ENCODE assay signal across 11 mouse cellular contexts in genomic region chr19:6925611-6926329, GRCm38 (mm10). TPM values are rescaled to one million over a fixed set of nuclear protein-coding genes. Genes with fewer than 3 reads are reported as not detected.
DNase-seq lines count a peak whose midpoint lies in the region; ATAC-seq and TF ChIP-seq lines count a peak whose summit lies in the region.
"Had no signal": no experiment of that assay in that cellular context is flagged by ENCODE, and none has a peak within 500 bp of the region (broad histone marks: within the 10 kb centered on the region; RNA-seq: fewer than 3 reads in every experiment).

No protein-coding gene starts in this region.

- peaks cover 30% of the 10 kb centered on the region for H3K27me3 ChIP-seq in kidney, postnatal 0 days (ENCODE audit: insufficient read depth, low read length)
- H3K27me3 ChIP-seq in embryonic facial prominence, embryonic 11.5 days (ENCODE audit: control insufficient read depth, insufficient read depth, low read length), result peaks cover 60% of the 10 kb centered on the region
- H3K27me3 ChIP-seq in hindbrain, embryonic 13.5 days, result peaks cover 80% of the 10 kb centered on the region
- peaks cover 66% of the 10 kb centered on the region for H3K27me3 ChIP-seq in neural tube, embryonic 11.5 days (ENCODE audit: control insufficient read depth, insufficient read depth, low read length)
- H3K27me3 ChIP-seq: Patski had no signal

- H3K27ac ChIP-seq in kidney, postnatal 0 days, result no peak overlapping the region
- no peak overlapping the region for H3K27ac ChIP-seq in embryonic facial prominence, embryonic 11.5 days (replicated peaks; ENCODE audit: low read depth, low read length)
- H3K27ac ChIP-seq in hindbrain, embryonic 13.5 days, result no peak overlapping the region
- H3K27ac ChIP-seq in neural tube, embryonic 11.5 days (ENCODE audit: low read depth, low read length), result no peak overlapping the region

- H3K4me2 ChIP-seq in kidney, postnatal 0 days (ENCODE audit: low read length), result peak overlapping the region; percentile 44
- H3K4me2 ChIP-seq in embryonic facial prominence, embryonic 11.5 days (ENCODE audit: low read depth, low read length), result no peak overlapping the region
- H3K4me2 ChIP-seq in hindbrain, embryonic 13.5 days, result peak overlapping the region; percentile 27; the same call in 1 of the 2 replicates
- H3K4me2 ChIP-seq in neural tube, embryonic 11.5 days (ENCODE audit: low read depth), result no peak overlapping the region

- no peak for DNase-seq in kidney, postnatal 0 days (ENCODE audit: low spot score)
- DNase-seq in kidney, adult 11 months, result no peak
- DNase-seq in embryonic facial prominence, embryonic 11.5 days (ENCODE audit: low spot score), result no peak
- DNase-seq in neural tube, embryonic 11.5 days (ENCODE audit: low spot score), result no peak
- DNase-seq in layer of hippocampus, postnatal 25 days (ENCODE audit: extremely low spot score in 1 of 2, low spot score in 1 of 2), result no peak
- DNase-seq: thymus, adult 2 months had no signal

- H3K36me3 ChIP-seq in kidney, postnatal 0 days (ENCODE audit: insufficient read depth, low read length), result no peaks in the 10 kb centered on the region
- no peaks in the 10 kb centered on the region for H3K36me3 ChIP-seq in embryonic facial prominence, embryonic 11.5 days (replicated peaks; ENCODE audit: control insufficient read depth, insufficient read depth, low read depth, low read length)
- H3K36me3 ChIP-seq in hindbrain, embryonic 13.5 days, result no peaks in the 10 kb centered on the region
- H3K36me3 ChIP-seq in neural tube, embryonic 11.5 days (ENCODE audit: control insufficient read depth, insufficient read depth, low read length), result no peaks in the 10 kb centered on the region

- peak overlapping the region; percentile 1; the same call in 1 of the 2 replicates for H3K4me3 ChIP-seq in kidney, postnatal 0 days (replicated peaks; ENCODE audit: low read depth, low read length)
- peak overlapping the region; percentile 12; the same call in 1 of the 2 replicates for H3K4me3 ChIP-seq in embryonic facial prominence, embryonic 11.5 days (ENCODE audit: low read depth, low read length)
- H3K4me3 ChIP-seq in hindbrain, embryonic 13.5 days, result peak overlapping the region; percentile 14; the same call in 1 of the 2 replicates
- peak overlapping the region; percentile 13; the same call in 1 of the 2 replicates for H3K4me3 ChIP-seq in neural tube, embryonic 11.5 days (ENCODE audit: low read depth, low read length)
- H3K4me3 ChIP-seq: erythroblast, embryonic 14.5 days had no signal

- H3K9me3 ChIP-seq in kidney, postnatal 0 days (replicated peaks; ENCODE audit: low read length), result no peaks in the 10 kb centered on the region
- H3K9me3 ChIP-seq in embryonic facial prominence, embryonic 11.5 days (replicated peaks; ENCODE audit: control insufficient read depth, low read length), result peaks cover 3% of the 10 kb centered on the region; the same call in 1 of the 2 replicates
- no peaks in the 10 kb centered on the region for H3K9me3 ChIP-seq in hindbrain, embryonic 13.5 days
- no peaks in the 10 kb centered on the region for H3K9me3 ChIP-seq in neural tube, embryonic 11.5 days (ENCODE audit: control insufficient read depth, low read length)

- TF ChIP-seq CTCF in kidney, postnatal 0 days (IDR thresholded peaks at IDR 0.05; ENCODE audit: low read depth), result no peak

- peaks cover 6% of the 10 kb centered on the region for H3K4me1 ChIP-seq in kidney, postnatal 0 days (replicated peaks; ENCODE audit: insufficient read depth, low read length)
- H3K4me1 ChIP-seq in embryonic facial prominence, embryonic 11.5 days (ENCODE audit: control insufficient read depth, insufficient read depth, low read length), result 0 out of 2 replicates have a peak, but pooled peaks cover 5% of the 10 kb centered on the region
- H3K4me1 ChIP-seq in hindbrain, embryonic 13.5 days (replicated peaks), result peaks cover 42% of the 10 kb centered on the region
- peaks cover 7% of the 10 kb centered on the region for H3K4me1 ChIP-seq in neural tube, embryonic 11.5 days (ENCODE audit: control insufficient read depth, insufficient read depth, low read length)

- no peak for ATAC-seq in kidney, postnatal 0 days (replicated peaks; ENCODE audit: low FRiP score, low read depth)
- no peak for ATAC-seq in embryonic facial prominence, embryonic 11.5 days (replicated peaks; ENCODE audit: insufficient number of reproducible peaks, low FRiP score, low TSS enrichment, low read depth)
- ATAC-seq in hindbrain, embryonic 13.5 days (ENCODE audit: low FRiP score), result no peak
- no peak for ATAC-seq in neural tube, embryonic 11.5 days (ENCODE audit: insufficient read depth, low FRiP score, low TSS enrichment)
- ATAC-seq in monocyte, adult 5-6 weeks (replicated peaks; ENCODE audit: insufficient number of reproducible peaks, low FRiP score, low TSS enrichment, poor library complexity, severe bottlenecking), result no peak
- ATAC-seq: inflammation-experienced regulatory T-cells, adult 6 months; Patski had no signal

- whole genome bisulfite sequencing in kidney, postnatal 0 days, result 18% methylated on average over 37 of the region's 40 CpGs
- 5% methylated on average over 40 of the region's 40 CpGs for WGBS in embryonic facial prominence, embryonic 11.5 days
- 4% methylated on average over 38 of the region's 40 CpGs for WGBS in hindbrain, embryonic 13.5 days
- 4% methylated on average over 40 of the region's 40 CpGs for WGBS in neural tube, embryonic 11.5 days

- H3K9ac ChIP-seq in kidney, postnatal 0 days (ENCODE audit: low read depth, low read length), result no peak overlapping the region
- H3K9ac ChIP-seq in embryonic facial prominence, embryonic 11.5 days (replicated peaks; ENCODE audit: low read length), result no peak overlapping the region
- H3K9ac ChIP-seq in hindbrain, embryonic 13.5 days, result no peak overlapping the region
- H3K9ac ChIP-seq in neural tube, embryonic 11.5 days (ENCODE audit: low read length), result no peak overlapping the region

RNA-seq across cellular contexts. Expression of gene Catsperz, which starts 0.6 kb away (rescaled TPM):
- 3.9 and 4.0 TPM in 2 replicates for polyA plus RNA-seq in kidney, postnatal 0 days (2015; fragmentation: Nextera tagmentation; extraction: Ambion mirVana)
- polyA plus RNA-seq in embryonic facial prominence, embryonic 11.5 days (2014; fragmentation: Nextera tagmentation; extraction: Ambion mirVana), result 1.0 and 1.9 TPM in 2 replicates
- polyA plus RNA-seq in hindbrain, embryonic 13.5 days (2015; fragmentation: Nextera tagmentation; extraction: Ambion mirVana), result 0.86 and 1.00 TPM in 2 replicates
- polyA plus RNA-seq in neural tube, embryonic 11.5 days (2014; fragmentation: Nextera tagmentation; extraction: Ambion mirVana), result 0.77 TPM in 1 of 2 replicates, not detected in the other
- total RNA-seq in monocyte, adult 5-6 weeks (2017), result not detected in 3 replicates
- total RNA-seq in layer of hippocampus, postnatal 25 days (2021), result 10 to 100 TPM; 11.0 to 12.1 TPM
- polyA plus RNA-seq: erythroblast, embryonic 14.5 days had no signal

RNA-seq across cellular contexts. Expression of gene Esrra, which starts 4.2 kb away (rescaled TPM):
- polyA plus RNA-seq in kidney, postnatal 0 days (2015; fragmentation: Nextera tagmentation; extraction: Ambion mirVana), result 22.7 and 23.0 TPM in 2 replicates
- 2.7 and 3.3 TPM in 2 replicates for polyA plus RNA-seq in embryonic facial prominence, embryonic 11.5 days (2014; fragmentation: Nextera tagmentation; extraction: Ambion mirVana)
- 15.8 and 16.6 TPM in 2 replicates for polyA plus RNA-seq in hindbrain, embryonic 13.5 days (2015; fragmentation: Nextera tagmentation; extraction: Ambion mirVana)
- polyA plus RNA-seq in neural tube, embryonic 11.5 days (2014; fragmentation: Nextera tagmentation; extraction: Ambion mirVana), result 4.1 and 4.3 TPM in 2 replicates
- total RNA-seq in monocyte, adult 5-6 weeks (2017), result 39.1 to 50.2 TPM (median 46.8 TPM) in 3 replicates
- total RNA-seq in layer of hippocampus, postnatal 25 days (2021), result 10 to 100 TPM; 56.2 to 57.7 TPM

RNA-seq across cellular contexts. Expression of gene Kcnk4, which starts 8.5 kb away (rescaled TPM):
- 0.46 and 0.69 TPM in 2 replicates for polyA plus RNA-seq in kidney, postnatal 0 days (2015; fragmentation: Nextera tagmentation; extraction: Ambion mirVana)
- 0.26 and 0.32 TPM in 2 replicates for polyA plus RNA-seq in embryonic facial prominence, embryonic 11.5 days (2014; fragmentation: Nextera tagmentation; extraction: Ambion mirVana)
- 1.7 and 2.2 TPM in 2 replicates for polyA plus RNA-seq in hindbrain, embryonic 13.5 days (2015; fragmentation: Nextera tagmentation; extraction: Ambion mirVana)
- 0.13 and 0.28 TPM in 2 replicates for polyA plus RNA-seq in neural tube, embryonic 11.5 days (2014; fragmentation: Nextera tagmentation; extraction: Ambion mirVana)
- total RNA-seq in monocyte, adult 5-6 weeks (2017), result not detected in 3 replicates
- total RNA-seq in layer of hippocampus, postnatal 25 days (2021), result 10 to 100 TPM; 18.4 to 20.2 TPM
- polyA plus RNA-seq: erythroblast, embryonic 14.5 days; inflammation-experienced regulatory T-cells, adult 6 months had no signal

RNA-seq across cellular contexts. Expression of gene Prdx5, which starts 15.9 kb away (rescaled TPM):
- 822 and 884 TPM in 2 replicates for polyA plus RNA-seq in kidney, postnatal 0 days (2015; fragmentation: Nextera tagmentation; extraction: Ambion mirVana)
- polyA plus RNA-seq in embryonic facial prominence, embryonic 11.5 days (2014; fragmentation: Nextera tagmentation; extraction: Ambion mirVana), result 110 and 128 TPM in 2 replicates
- polyA plus RNA-seq in hindbrain, embryonic 13.5 days (2015; fragmentation: Nextera tagmentation; extraction: Ambion mirVana), result 274 and 284 TPM in 2 replicates
- 110 and 120 TPM in 2 replicates for polyA plus RNA-seq in neural tube, embryonic 11.5 days (2014; fragmentation: Nextera tagmentation; extraction: Ambion mirVana)
- 520 to 936 TPM (median 803 TPM) in 3 replicates for total RNA-seq in monocyte, adult 5-6 weeks (2017)
- 100 to 1,000 TPM; 384 to 436 TPM for total RNA-seq in layer of hippocampus, postnatal 25 days (2021)

RNA-seq across cellular contexts. Expression of gene Bad, which starts 15.9 kb away (rescaled TPM):
- 75.8 and 76.5 TPM in 2 replicates for polyA plus RNA-seq in kidney, postnatal 0 days (2015; fragmentation: Nextera tagmentation; extraction: Ambion mirVana)
- 57.4 and 60.7 TPM in 2 replicates for polyA plus RNA-seq in embryonic facial prominence, embryonic 11.5 days (2014; fragmentation: Nextera tagmentation; extraction: Ambion mirVana)
- 83.1 and 86.9 TPM in 2 replicates for polyA plus RNA-seq in hindbrain, embryonic 13.5 days (2015; fragmentation: Nextera tagmentation; extraction: Ambion mirVana)
- polyA plus RNA-seq in neural tube, embryonic 11.5 days (2014; fragmentation: Nextera tagmentation; extraction: Ambion mirVana), result 53.0 and 58.5 TPM in 2 replicates
- 9.3 to 26.0 TPM (median 10.3 TPM) in 3 replicates for total RNA-seq in monocyte, adult 5-6 weeks (2017)
- total RNA-seq in layer of hippocampus, postnatal 25 days (2021), result 10 to 100 TPM; 42.7 to 44.5 TPM

Comparison
In these comparisons a context has a peak if more than half of its experiments do, and no peak if none do; other contexts are left out.
1. H3K4me2 ChIP-seq: peak in kidney, postnatal 0 days (single experiment) and hindbrain, embryonic 13.5 days (single experiment); none in embryonic facial prominence, embryonic 11.5 days (single experiment) and neural tube, embryonic 11.5 days (single experiment).
2. Peak in every context shown above with its lines, with median percentiles within 50 percentile points of each other: H3K4me3 ChIP-seq.